8 mouse cellular contexts compared by ENCODE assay signal in the genomic region with DNA sequence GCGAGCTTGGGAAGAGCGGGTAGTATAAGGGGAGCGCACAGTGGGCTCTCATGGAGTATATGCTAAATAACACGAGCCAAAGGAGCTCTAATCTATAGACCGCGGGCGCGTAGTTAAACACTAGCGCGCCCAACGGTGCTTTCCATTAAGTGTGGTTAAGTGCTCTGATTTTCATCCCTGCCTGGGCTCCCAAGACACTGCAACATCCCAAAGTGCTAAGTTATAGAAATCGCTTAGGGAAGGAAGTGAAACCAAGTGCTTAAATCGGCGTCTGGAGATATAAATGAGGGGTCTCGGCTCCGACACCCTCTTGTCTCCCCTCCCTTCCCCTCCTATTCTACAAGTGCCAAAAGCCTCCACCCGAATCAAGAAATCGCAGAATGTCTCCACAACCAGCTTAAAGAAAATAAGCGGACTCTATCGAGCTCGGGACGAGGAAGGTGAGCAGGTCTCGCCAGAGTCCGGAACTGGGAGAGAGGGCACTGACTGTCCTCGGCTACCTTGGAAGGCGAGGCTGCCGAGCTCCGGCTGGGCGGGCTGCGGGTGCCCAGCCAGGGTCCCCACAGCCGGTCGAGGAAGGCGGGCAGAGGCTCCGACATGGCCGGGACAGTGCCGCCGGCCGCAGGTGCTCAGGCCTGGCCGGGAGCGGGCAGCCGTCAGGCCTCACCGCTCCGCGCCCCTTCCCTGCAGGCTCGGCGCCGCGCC. TPM values are rescaled to one million over a fixed set of nuclear protein-coding genes. Genes with fewer than 3 reads are reported as not detected.
DNase-seq lines count a peak whose midpoint lies in the region; ATAC-seq and TF ChIP-seq lines count a peak whose summit lies in the region.

No protein-coding gene starts in this region.

- peak; percentile 75 for ATAC-seq in lung, embryonic 14.5 days (ENCODE audit: insufficient read depth)
- peak; percentile 74 for ATAC-seq in embryonic facial prominence, embryonic 12.5 days (ENCODE audit: insufficient number of reproducible peaks, insufficient read depth, low FRiP score, low TSS enrichment)
- ATAC-seq in megakaryocyte, adult 5-6 weeks (ENCODE audit: poor library complexity, severe bottlenecking), result peak; percentile 10

- no peak for TF ChIP-seq CTCF in lung, embryonic 14.5 days (IDR thresholded peaks at IDR 0.05; ENCODE audit: low read depth)

- peak overlapping the region; percentile 80 for H3K9ac ChIP-seq in lung, embryonic 14.5 days
- peak overlapping the region; percentile 80 for H3K9ac ChIP-seq in embryonic facial prominence, embryonic 12.5 days

- no peaks in the 10 kb centered on the region for H3K36me3 ChIP-seq in lung, embryonic 14.5 days (ENCODE audit: insufficient read depth)
- H3K36me3 ChIP-seq in embryonic facial prominence, embryonic 12.5 days, result no peaks in the 10 kb centered on the region

- DNase-seq in lung, embryonic 14.5 days, result peak; percentile 59
- no peak for DNase-seq in lung, adult 18-20 months
- peak; percentile 60 for DNase-seq in NIH3T3 (ENCODE audit: low read depth)
- DNase-seq in induced T-regulatory cell, adult 2 months (ENCODE audit: low read depth), result peak; percentile 70
- DNase-seq in adrenal gland, adult 8-10 months, result no peak
- DNase-seq in cerebellum, adult 11-12 months, result no peak

- under 1% methylated on average over 43 of the region's 48 CpGs for WGBS in lung, embryonic 14.5 days
- WGBS in embryonic facial prominence, embryonic 12.5 days, result 1% methylated on average over 45 of the region's 48 CpGs

- peak overlapping the region; percentile 94 for H3K4me3 ChIP-seq in lung, embryonic 14.5 days (ENCODE audit: low read depth, low read length)
- H3K4me3 ChIP-seq in embryonic facial prominence, embryonic 12.5 days, result peak overlapping the region; percentile 94

- H3K4me2 ChIP-seq in lung, embryonic 14.5 days, result peak overlapping the region; percentile 76
- H3K4me2 ChIP-seq in embryonic facial prominence, embryonic 12.5 days (replicated peaks), result peak overlapping the region; percentile 58

- no peaks in the 10 kb centered on the region for H3K9me3 ChIP-seq in lung, embryonic 14.5 days (ENCODE audit: low read depth, low read length)
- no peaks in the 10 kb centered on the region for H3K9me3 ChIP-seq in embryonic facial prominence, embryonic 12.5 days

- no peaks in the 10 kb centered on the region for H3K27me3 ChIP-seq in lung, embryonic 14.5 days (ENCODE audit: insufficient read depth, low read length)
- H3K27me3 ChIP-seq in embryonic facial prominence, embryonic 12.5 days, result no peaks in the 10 kb centered on the region

- H3K27ac ChIP-seq in lung, embryonic 14.5 days (ENCODE audit: low read depth), result peak overlapping the region; percentile 79
- peak overlapping the region; percentile 69 for H3K27ac ChIP-seq in embryonic facial prominence, embryonic 12.5 days

- peaks cover 2% of the 10 kb centered on the region; the same call in 1 of the 2 replicates for H3K4me1 ChIP-seq in lung, embryonic 14.5 days (ENCODE audit: insufficient read depth)
- peaks cover 3% of the 10 kb centered on the region; the same call in 1 of the 2 replicates for H3K4me1 ChIP-seq in embryonic facial prominence, embryonic 12.5 days

RNA-seq across cellular contexts. Expression of gene Vps26a, which starts 0.6 kb away (rescaled TPM):
- 71.2 and 75.7 TPM in 2 replicates for polyA plus RNA-seq in lung, embryonic 14.5 days (2014; fragmentation: Nextera tagmentation; extraction: Ambion mirVana)
- polyA plus RNA-seq in embryonic facial prominence, embryonic 12.5 days (2016; fragmentation: Nextera tagmentation; extraction: Ambion mirVana), result 75.8 and 78.1 TPM in 2 replicates
- 101 and 124 TPM in 2 replicates for total RNA-seq in megakaryocyte, adult 5-6 weeks (2015)
- 124 and 146 TPM in 2 replicates for total RNA-seq in megakaryocyte, adult 5-6 weeks (2017)
- 10 to 100 TPM; 45.2 to 60.6 (median 55.4) TPM for total RNA-seq in adrenal gland, adult 8-10 months (2022)

RNA-seq across cellular contexts. Expression of gene Supv3l1, which starts 36.5 kb away (rescaled TPM):
- 27.3 and 27.6 TPM in 2 replicates for polyA plus RNA-seq in lung, embryonic 14.5 days (2014; fragmentation: Nextera tagmentation; extraction: Ambion mirVana)
- 28.1 and 28.4 TPM in 2 replicates for polyA plus RNA-seq in embryonic facial prominence, embryonic 12.5 days (2016; fragmentation: Nextera tagmentation; extraction: Ambion mirVana)
- 14.9 and 20.5 TPM in 2 replicates for total RNA-seq in megakaryocyte, adult 5-6 weeks (2015)
- total RNA-seq in megakaryocyte, adult 5-6 weeks (2017), result 19.5 and 20.7 TPM in 2 replicates
- total RNA-seq in adrenal gland, adult 8-10 months (2022), result 10 to 100 TPM; 30.6 to 36.8 (median 34.8) TPM

RNA-seq across cellular contexts. Expression of gene 4930507D05Rik, which starts 36.7 kb away (rescaled TPM):
- polyA plus RNA-seq in lung, embryonic 14.5 days (2014; fragmentation: Nextera tagmentation; extraction: Ambion mirVana), result 0.50 and 0.60 TPM in 2 replicates
- polyA plus RNA-seq in embryonic facial prominence, embryonic 12.5 days (2016; fragmentation: Nextera tagmentation; extraction: Ambion mirVana), result 0.75 and 0.92 TPM in 2 replicates
- not detected in 2 replicates for total RNA-seq in megakaryocyte, adult 5-6 weeks (2015)
- total RNA-seq in megakaryocyte, adult 5-6 weeks (2017), result 0.69 TPM in 1 of 2 replicates, not detected in the other
- under 1 TPM; 0.31 to 0.56 (median 0.36) TPM for total RNA-seq in adrenal gland, adult 8-10 months (2022)

RNA-seq across cellular contexts. Expression of gene Srgn, which starts 41.2 kb away (rescaled TPM):
- polyA plus RNA-seq in lung, embryonic 14.5 days (2014; fragmentation: Nextera tagmentation; extraction: Ambion mirVana), result 33.8 and 39.4 TPM in 2 replicates
- 4.3 and 6.0 TPM in 2 replicates for polyA plus RNA-seq in embryonic facial prominence, embryonic 12.5 days (2016; fragmentation: Nextera tagmentation; extraction: Ambion mirVana)
- total RNA-seq in megakaryocyte, adult 5-6 weeks (2015), result 646 and 668 TPM in 2 replicates
- total RNA-seq in megakaryocyte, adult 5-6 weeks (2017), result 492 and 500 TPM in 2 replicates
- 10 to 100 TPM; 49.9 to 64.0 (median 50.9) TPM for total RNA-seq in adrenal gland, adult 8-10 months (2022)

Comparison
In these comparisons a context has a peak if more than half of its experiments do, and no peak if none do; other contexts are left out.
1. DNase-seq: peak in lung, embryonic 14.5 days (single experiment), NIH3T3 (single experiment) and induced T-regulatory cell, adult 2 months (single experiment); none in lung, adult 18-20 months (0 of 2), adrenal gland, adult 8-10 months (single experiment) and cerebellum, adult 11-12 months (single experiment).
2. ATAC-seq: peak in every context shown above with its lines; median percentile 75 in lung, embryonic 14.5 days; 74 in embryonic facial prominence, embryonic 12.5 days; 10 in megakaryocyte, adult 5-6 weeks.